Mouse (Mus musculus): ENCODE results near the gene Ythdc1.
"Not testable (repeated sequence)": the region's sequence is repeated elsewhere in the genome, so short reads cannot be mapped to it uniquely, and the experiment has no call there.

Ythdc1 gene

DNA sequence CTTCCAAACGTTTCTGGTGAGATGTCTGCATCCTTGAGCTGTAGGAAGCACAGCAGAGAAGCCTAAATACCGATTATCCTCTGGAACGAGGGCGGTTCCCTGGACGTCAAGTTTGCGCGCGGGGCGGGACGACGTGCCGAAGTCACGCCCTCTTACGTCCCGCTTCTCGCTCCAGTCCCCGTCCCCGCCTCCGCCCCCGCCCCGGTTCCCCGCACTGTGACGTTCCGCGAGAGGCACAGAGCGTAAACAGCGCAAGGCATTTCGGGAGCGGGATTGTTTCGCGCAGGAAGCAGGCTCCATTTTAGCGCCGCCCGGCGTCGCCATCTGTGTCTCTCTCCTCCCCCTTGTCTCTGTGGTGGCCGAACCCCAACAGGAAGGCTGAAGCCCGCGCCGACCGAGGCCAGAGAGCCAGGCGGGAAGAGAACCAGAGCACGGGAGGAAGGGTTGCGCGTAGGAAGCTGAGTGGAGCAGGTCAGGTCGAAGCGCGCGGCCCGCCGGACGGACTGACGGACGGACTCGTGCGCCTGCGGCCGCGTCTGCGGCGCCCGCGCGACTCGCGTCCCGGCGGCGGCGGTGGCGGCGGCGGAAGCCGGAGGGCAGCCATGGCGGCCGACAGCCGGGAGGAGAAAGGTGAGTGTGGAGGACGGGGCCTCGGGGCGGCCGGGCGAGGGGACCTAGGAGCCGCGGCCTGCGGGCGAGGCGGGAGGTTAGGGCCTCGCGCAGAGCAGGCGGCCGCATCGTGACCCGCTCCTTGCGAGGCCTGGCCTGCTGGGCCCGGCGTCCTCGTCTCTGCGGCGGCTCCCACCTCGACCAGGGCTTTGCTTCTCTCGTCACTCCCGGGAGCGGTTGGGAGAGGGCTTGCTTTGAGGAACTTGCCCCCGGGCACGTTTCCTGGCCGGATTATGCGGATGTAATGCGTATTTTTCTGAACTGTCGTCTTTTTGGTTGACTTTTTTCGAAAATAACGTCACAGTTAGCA is at the start of gene Ythdc1:
Gene Ythdc1 (plus strand): TSS at position 260 of the 979 bp plus-strand sequence.
- peak; percentile 95 for DNase-seq (ENCODE audit: low spot score)

- DNase-seq (ENCODE audit: low spot score): no peak
These were observed 34.9 kb upstream of the Ythdc1 start for GRCm38 (mm10) chr5:86769015-86769658.

GRCm38 (mm10) chr5:86771010-86771409 is 33.0 kb upstream of the Ythdc1 start:
- no peak for DNase-seq (ENCODE audit: low spot score)

GRCm38 (mm10) chr5:86776941-86777340 is 27.1 kb upstream of the Ythdc1 start:
- DNase-seq (ENCODE audit: low spot score): peak; percentile 9

DNA sequence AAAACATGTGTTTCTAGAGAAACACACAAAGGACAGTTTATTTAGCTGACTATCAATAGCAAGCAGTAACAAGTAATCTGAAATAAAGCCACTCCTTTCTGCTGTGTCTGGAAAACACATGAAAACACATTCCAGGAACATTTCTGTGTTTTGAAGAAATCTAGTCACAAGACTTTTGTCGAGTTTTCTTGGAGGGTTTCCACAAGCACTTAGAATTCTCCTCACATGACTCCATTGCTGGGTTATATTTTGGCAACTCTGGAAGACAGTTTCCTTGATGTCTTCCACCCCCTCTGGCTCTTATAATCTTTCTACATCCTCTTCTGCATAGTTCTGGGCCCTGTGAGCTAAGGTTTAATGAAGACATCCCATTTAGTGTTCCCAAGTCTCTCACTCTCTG is 25.6 kb upstream of the Ythdc1 start:
- DNase-seq (ENCODE audit: low spot score): no peak

- peak; percentile 10 for DNase-seq (ENCODE audit: low spot score)
These were observed 21.0 kb upstream of the Ythdc1 start for GRCm38 (mm10) chr5:86783059-86783458.

DNA sequence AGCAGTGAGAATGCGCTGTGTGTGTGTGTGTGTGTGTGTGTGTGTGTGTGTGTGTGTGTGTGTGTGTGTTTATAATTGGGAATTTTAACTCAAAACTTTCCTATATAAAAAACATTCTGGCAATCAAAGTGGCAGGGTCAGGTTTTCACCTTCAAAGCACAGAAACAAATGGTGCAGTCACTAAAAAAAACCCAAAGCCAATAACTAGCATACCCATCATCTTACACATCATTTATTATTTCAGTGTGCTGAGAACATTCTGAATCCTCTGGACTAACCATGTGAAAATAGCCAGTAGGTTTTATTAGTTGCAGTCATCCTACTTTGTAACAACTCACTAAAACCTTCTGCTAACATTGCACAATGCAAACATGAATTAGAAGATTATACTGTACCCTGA is 19.8 kb upstream of the Ythdc1 start:
- DNase-seq (ENCODE audit: low spot score): no peak

- DNase-seq (ENCODE audit: low spot score): no peak
These were observed 17.2 kb upstream of the Ythdc1 start for GRCm38 (mm10) chr5:86786798-86787197.

- no peak for DNase-seq (ENCODE audit: low spot score)
These were observed 14.1 kb upstream of the Ythdc1 start for GRCm38 (mm10) chr5:86789954-86790353.

DNA sequence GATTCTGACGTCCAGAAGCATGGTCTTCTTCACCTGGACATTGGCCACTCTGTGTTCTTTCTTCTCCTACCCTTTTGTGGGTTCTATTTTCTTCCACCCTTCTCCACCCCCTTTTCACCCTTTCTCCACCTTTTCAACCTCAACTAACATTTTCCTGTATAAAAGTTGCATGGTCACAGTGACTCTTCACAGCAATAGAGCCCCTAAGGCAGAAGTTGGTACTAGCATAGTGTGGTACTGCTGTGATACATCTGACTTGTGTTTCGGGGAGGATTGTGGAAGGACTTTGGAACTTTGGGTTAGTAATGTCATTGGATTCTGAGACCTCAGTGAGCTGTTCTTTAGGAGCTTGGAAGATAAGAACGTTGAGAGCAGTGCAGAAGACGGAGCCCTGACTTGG is 11.8 kb upstream of the Ythdc1 start:
- no peak for DNase-seq (ENCODE audit: low spot score)

DNA sequence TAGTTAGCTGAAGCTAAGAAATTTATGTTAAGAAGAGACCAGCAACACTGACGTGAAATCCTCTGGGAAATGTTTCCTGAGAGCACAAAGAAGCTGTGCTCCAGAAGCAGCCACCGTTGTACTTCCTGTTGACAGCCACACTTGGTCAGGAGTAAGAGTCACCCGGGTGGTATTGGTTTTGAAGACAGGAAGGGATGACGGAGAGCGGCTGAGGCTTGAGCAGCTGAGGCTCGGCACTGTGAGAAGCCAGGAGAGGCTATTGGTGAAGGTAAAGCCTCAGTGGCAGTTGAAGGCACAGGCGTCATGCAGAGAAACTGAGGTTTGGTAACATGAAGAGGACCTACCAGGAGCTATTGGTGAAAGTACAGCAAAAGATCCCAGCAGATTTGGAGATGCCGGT is 11.2 kb upstream of the Ythdc1 start:
- DNase-seq (ENCODE audit: low spot score): no peak

DNA sequence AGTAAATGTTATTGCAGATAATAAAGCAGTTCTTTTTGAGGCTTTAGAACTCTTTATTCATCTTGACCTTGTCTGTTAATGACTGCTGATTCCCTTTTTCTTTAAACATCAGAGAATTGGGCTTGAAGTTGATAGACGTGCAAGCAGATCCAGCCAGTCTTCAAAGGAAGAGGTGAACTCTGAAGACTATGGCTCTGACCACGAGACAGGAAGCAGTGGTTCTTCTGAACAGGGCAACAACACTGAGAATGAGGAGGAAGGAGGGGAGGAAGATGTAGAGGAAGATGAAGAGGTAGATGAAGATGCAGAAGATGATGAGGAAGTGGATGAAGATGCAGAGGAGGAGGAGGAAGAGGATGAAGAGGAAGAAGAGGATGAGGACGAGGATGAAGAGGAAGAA is 12.8 kb downstream of the Ythdc1 start:
- no peak for DNase-seq (ENCODE audit: low spot score)

DNA sequence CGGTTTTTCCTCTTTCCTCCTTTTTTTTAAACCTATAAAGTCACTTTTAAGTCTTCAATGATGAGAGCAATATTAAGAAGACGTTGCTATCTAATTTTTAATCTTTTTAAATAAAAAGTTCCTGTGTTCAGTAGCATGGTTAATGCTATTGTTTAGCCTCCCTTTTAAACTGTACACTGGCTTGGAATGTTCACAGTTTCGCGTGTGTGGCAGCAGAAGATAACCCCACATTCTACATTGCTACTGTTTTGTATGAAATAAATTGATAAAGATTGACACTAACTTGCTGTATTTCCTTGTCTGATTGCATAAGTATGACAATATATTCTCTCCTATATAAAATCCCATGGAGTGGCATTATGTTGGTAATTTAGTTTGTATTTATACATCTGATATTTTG is 32.4 kb downstream of the Ythdc1 start:
- not testable (repeated sequence) for DNase-seq (ENCODE audit: low spot score)

- no peak for DNase-seq (ENCODE audit: low spot score)
These were observed 34.1 kb downstream of the Ythdc1 start for GRCm38 (mm10) chr5:86838110-86838509.

GRCm38 (mm10) chr5:86839472-86839871 is 35.5 kb downstream of the Ythdc1 start:
- no peak for DNase-seq (ENCODE audit: low spot score)

GRCm38 (mm10) chr5:86840207-86840606 is 36.2 kb downstream of the Ythdc1 start:
- DNase-seq (ENCODE audit: low spot score): no peak

- not testable (repeated sequence) for DNase-seq (ENCODE audit: low spot score)
These were observed 37.2 kb downstream of the Ythdc1 start for GRCm38 (mm10) chr5:86841261-86841660.

DNA sequence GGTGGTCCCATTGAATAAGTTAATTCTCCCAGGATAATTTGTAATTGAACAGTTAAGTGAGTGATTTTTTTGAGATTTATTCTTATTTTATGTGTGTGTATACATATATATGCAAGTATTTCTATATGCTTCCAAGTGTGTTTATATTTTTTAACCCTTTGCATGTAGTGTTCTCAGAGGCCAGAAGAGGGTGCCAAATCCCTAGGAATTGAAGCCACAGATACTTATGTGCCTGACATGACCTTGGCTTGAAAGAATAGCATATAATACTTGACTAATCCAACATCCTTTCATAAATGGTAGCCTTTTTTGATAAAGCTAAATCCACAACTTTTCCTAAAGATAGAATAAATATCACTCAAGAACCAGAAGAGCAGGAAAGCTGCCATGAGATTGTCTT is 46.1 kb downstream of the Ythdc1 start:
- DNase-seq (ENCODE audit: low spot score): no peak

DNA sequence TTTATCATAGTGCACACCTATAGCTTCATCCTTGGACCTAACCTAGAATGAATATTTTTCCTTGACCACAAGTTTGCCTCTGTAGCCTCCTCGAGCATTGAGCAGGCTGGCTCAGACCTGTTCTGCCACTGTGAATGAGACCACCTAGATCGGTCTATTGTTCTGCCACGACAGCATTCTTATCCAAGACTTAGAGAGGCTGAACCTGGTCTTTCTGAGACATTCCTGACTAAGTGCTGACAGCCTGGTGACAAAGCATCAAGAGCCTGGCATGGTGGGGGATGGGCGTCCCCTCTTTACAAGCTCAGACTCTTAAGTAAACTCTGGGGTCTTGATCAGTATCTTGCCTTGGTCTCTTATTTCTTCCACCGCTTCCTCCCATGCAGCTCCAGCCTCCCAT is 47.6 kb downstream of the Ythdc1 start:
- no peak for DNase-seq (ENCODE audit: low spot score)

DNA sequence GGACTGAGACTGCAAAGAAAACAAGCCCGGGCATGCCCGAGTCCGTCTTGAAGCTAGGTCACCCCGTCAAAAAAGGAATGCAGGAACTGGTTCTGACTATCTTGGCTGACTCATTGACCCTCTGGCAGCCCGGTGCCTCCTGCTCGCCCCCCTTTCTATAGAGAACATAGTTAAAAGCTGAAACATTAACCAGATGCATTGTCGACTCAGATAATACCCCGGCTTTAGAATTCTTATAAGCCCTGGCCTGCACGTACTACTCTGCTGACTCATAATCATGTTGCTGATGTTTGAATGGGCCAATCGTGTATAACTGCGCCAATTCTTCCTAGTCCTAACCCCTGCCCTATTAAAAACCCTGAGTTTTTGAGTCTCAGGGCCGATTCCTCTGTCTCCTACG is 52.5 kb downstream of the Ythdc1 start:
- DNase-seq (ENCODE audit: low spot score): peak; percentile 60

DNA sequence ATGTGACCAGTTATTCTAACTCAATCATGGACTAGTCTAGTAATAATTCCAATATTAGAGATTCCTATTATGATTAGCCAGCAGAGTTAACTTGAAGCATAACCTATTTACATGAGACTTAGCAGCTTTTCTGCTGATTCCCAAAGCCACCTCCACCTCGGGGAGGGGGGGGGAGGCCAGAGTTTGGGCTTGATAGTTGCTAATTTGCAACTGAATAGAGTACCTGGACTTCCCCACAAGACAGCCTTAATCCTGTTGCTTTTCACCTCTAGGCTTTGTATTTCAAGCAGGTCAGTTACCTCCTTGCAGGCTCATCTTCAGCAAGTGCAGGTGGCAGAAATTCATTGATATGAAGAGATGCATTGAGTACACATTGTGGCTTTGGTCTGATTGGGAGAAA is 53.7 kb downstream of the Ythdc1 start:
- DNase-seq (ENCODE audit: low spot score): no peak

- no peak for DNase-seq (ENCODE audit: low spot score)
These were observed 54.3 kb downstream of the Ythdc1 start for GRCm38 (mm10) chr5:86858336-86858735.

GRCm38 (mm10) chr5:86871877-86872276 is 67.9 kb downstream of the Ythdc1 start:
- DNase-seq (ENCODE audit: low spot score): no peak

Measured in urinary bladder, postnatal 14 days (tissue).